Mouse (Mus musculus) embryonic fibroblast, embryonic 13.5 days (primary cell): ENCODE data around the gene Hist1h2ai. TPM values are rescaled to one million over a fixed set of nuclear protein-coding genes. Genes with fewer than 3 reads are reported as not detected.
"Not testable (repeated sequence)": the region's sequence is repeated elsewhere in the genome, so short reads cannot be mapped to it uniquely, and the experiment has no call there.

Source experiments
- H3K27ac ChIP-seq: 2 replicates; pipeline ENCODE4 v1.5.1; 2012; ENCODE audit warnings: low read length, control low read depth, inconsistent platforms; ENCODE audit not compliant: insufficient read depth
- H3K4me1 ChIP-seq: 2 replicates; pipeline ENCODE4 v1.6.1; 2011; ENCODE audit warnings: low read length; ENCODE audit not compliant: control insufficient read depth, insufficient read depth
- H3K4me3 ChIP-seq: 2 replicates; pipeline ENCODE4 v1.5.1; 2011; ENCODE audit warnings: mild to moderate bottlenecking, control low read depth, low read length; ENCODE audit not compliant: insufficient read depth
- CTCF ChIP-seq: IDR thresholded peaks from 2 replicates; pipeline ENCODE4 v1.5.1; 2011; ENCODE audit warnings: mild to moderate bottlenecking, control low read depth, low read length, moderate library complexity, borderline replicate concordance; ENCODE audit not compliant: insufficient read depth
- POLR2A ChIP-seq: IDR thresholded peaks from 2 replicates; pipeline ENCODE4 v1.6.1; 2011; ENCODE audit warnings: low read depth, mild to moderate bottlenecking, control low read depth, low read length, moderate library complexity
- polyA plus RNA-seq: library from polyadenylated mRNA; stranded (reverse); fragments of >200 nt; gene quantifications from 2 replicates; pipeline ENCODE4 v1.2.4, GENCODE M21; 2011; ENCODE audit warnings: low read depth; ENCODE audit not compliant: missing spikeins, insufficient read length

Hist1h2ai gene
- polyA plus RNA-seq, 1 experiment = 5.0 TPM

DNA sequence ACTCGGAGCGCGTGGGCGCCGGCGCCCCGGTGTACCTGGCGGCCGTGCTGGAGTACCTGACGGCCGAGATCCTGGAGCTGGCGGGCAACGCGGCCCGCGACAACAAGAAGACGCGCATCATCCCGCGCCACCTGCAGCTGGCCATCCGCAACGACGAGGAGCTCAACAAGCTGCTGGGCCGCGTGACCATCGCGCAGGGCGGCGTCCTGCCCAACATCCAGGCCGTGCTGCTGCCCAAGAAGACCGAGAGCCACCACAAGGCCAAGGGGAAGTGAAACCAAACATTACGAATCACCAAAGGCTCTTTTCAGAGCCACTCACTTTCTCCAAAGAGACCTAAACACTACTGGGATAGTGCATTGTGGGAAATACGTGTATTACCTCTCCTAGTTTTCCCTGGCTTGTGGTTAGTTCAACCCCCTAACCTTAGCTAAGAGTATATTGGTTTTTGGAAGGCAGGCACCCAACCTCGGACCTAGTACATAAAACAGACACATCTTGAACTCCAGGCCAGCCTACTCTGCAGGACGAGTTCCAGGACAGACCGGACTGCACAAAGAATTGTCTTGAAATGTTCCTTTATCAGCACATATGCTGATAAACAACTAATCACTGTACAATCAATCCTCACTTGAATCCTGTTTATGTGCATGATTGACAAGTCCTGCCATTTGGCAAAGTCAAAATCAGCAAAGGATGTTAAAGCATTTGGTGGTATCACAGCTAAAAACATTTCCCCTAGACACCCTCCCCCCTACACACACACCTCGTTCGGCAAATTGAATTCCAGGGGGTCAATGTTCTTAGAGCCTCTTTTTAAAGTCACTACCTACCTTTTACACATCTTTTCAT lies 544 bp downstream of the Hist1h2ai start:
- peak; percentile 81 for TF ChIP-seq POLR2A
- Histone ChIP-seq H3K27ac (peak overlapping the region; percentile 54), H3K4me1 (peaks cover 13% of the 10 kb centered on the region; the same call in 1 of the 2 replicates), H3K4me3 (peak overlapping the region; percentile 37)

DNA sequence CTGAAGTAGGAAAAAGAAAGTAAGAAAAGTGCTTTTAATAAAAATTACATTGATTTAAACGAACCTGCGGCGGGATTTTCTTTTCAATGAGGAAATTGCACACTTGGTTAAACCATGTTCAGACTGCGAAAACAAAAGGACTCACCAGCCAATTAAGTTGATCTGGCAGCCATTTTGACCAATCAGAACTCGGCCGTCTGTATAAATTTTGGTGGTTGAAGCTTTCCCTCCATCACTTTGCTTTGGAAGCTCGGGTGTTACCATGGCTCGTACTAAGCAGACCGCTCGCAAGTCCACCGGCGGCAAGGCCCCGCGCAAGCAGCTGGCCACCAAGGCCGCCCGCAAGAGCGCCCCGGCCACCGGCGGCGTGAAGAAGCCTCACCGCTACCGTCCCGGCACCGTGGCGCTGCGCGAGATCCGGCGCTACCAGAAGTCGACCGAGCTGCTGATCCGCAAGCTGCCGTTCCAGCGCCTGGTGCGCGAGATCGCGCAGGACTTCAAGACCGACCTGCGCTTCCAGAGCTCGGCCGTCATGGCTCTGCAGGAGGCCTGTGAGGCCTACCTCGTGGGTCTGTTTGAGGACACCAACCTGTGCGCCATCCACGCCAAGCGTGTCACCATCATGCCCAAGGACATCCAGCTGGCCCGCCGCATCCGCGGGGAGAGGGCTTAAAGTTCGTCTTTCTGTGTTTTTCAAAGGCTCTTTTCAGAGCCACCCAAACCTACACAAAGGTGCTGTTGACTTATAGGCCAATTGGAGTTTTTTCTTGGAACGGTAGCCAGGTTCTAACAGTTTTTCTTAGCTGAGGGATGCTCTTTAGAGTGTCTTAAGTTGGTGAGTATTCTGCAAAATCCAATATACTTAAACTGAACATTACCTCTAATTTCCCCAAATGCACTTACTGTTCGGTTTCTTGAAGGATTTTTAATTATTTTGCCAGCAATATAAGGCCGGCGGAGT lies 1.5 kb downstream of the Hist1h2ai start, which contains the start of gene Hist1h3h:
Hist1h3h (plus strand) TSS at position 263 of the 961 bp plus-strand sequence.
- Histone ChIP-seq H3K4me1 (peaks cover 13% of the 10 kb centered on the region; the same call in 1 of the 2 replicates), H3K27ac (peak within 1 kb of the TSS; percentile 80), H3K4me3 (peak within 1 kb of the TSS; percentile 55)
- peak; percentile 87 for TF ChIP-seq POLR2A

GRCm38 (mm10) chr13:21718381-21719080 lies 2.3 kb downstream of the Hist1h2ai start:
- Histone ChIP-seq H3K4me1 (peaks cover 13% of the 10 kb centered on the region; the same call in 1 of the 2 replicates), H3K27ac (peak overlapping the region; percentile 54), H3K4me3 (peak overlapping the region; percentile 50)
- peak; percentile 89 for TF ChIP-seq POLR2A
- TF ChIP-seq CTCF = no peak

DNA sequence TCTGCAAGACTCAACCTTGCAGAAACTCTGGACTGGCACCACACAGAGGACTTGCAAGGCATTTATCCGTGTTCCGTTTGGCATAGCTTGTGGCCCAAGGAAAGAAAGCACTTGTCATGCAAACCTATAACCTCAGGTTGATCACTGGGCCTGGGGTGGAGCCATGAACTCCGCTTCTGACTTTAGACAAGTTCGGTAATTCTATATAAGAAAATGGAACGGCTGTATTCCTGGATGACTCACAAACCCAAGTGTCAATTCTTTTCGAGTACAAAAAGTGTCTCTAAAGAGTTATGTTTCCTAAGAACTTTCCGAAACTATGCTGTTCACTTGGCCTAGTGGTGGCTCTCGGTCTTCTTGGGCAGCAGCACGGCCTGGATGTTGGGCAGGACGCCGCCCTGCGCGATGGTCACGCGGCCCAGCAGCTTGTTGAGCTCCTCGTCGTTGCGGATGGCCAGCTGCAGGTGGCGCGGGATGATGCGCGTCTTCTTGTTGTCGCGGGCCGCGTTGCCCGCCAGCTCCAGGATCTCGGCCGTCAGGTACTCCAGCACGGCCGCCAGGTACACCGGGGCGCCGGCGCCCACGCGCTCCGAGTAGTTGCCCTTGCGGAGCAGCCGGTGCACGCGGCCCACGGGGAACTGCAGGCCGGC lies 5.0 kb downstream of the Hist1h2ai start:
- Histone ChIP-seq H3K4me3 (peak overlapping the region; percentile 33), H3K27ac (peak overlapping the region; percentile 53)
- not testable (repeated sequence) for H3K4me1 ChIP-seq

DNA sequence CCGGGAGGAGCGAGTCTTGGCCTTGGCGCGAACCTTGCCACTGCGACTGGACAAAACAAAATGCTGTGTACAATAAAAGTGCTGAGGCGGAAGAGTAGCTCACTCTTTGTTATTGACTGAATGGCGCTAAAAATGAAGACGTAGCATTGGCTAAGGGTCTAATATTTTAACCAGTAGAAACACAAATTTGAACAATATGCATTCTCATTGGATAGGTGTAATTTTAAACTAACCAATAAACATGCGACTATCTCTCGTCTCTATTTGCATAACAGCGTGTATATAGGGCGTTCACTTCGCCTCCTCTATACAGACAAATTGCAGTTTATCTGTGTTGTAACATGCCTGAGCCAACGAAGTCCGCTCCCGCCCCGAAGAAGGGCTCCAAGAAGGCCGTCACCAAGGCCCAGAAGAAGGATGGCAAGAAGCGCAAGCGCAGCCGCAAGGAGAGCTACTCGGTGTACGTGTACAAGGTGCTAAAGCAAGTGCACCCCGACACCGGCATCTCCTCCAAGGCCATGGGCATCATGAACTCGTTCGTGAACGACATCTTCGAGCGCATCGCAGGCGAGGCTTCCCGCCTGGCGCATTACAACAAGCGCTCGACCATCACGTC lies 5.6 kb downstream of the Hist1h2ai start, which contains the start of gene Hist1h2bm:
Hist1h2bm (plus strand) TSS at position 288 of the 616 bp plus-strand sequence.
- peak within 1 kb of the TSS; percentile 33 for H3K4me3 ChIP-seq
- H3K4me1 ChIP-seq = not testable (repeated sequence)
- TF ChIP-seq POLR2A = peak; percentile 94
- H3K27ac ChIP-seq = peak within 1 kb of the TSS; percentile 56

GRCm38 (mm10) chr13:21722373-21722925 lies 6.2 kb downstream of the Hist1h2ai start:
- H3K4me3 ChIP-seq = no peak overlapping the region
- TF ChIP-seq CTCF = no peak
- peak; percentile 54; the same call in 1 of the 2 replicates for TF ChIP-seq POLR2A
- peak overlapping the region; percentile 56 for H3K27ac ChIP-seq
- H3K4me1 ChIP-seq = peaks cover 7% of the 10 kb centered on the region; the same call in 1 of the 2 replicates

- Histone ChIP-seq H3K4me1 (peaks cover 7% of the 10 kb centered on the region; the same call in 1 of the 2 replicates), H3K4me3 (no peak overlapping the region), H3K27ac (no peak overlapping the region)
- TF ChIP-seq POLR2A (no peak), CTCF (no peak)
Measured at GRCm38 (mm10) chr13:21722993-21723836, 7.0 kb downstream of the Hist1h2ai start.
